Mouse (Mus musculus): ENCODE results near the gene Dus1l. TPM values are rescaled to one million over a fixed set of nuclear protein-coding genes. Genes with fewer than 3 reads are reported as not detected.
"Not testable (repeated sequence)": the region's sequence is repeated elsewhere in the genome, so short reads cannot be mapped to it uniquely, and the experiment has no call there.

Dus1l gene
- polyA plus RNA-seq, 1 experiment from 2014 or later: 46.0 TPM

DNA sequence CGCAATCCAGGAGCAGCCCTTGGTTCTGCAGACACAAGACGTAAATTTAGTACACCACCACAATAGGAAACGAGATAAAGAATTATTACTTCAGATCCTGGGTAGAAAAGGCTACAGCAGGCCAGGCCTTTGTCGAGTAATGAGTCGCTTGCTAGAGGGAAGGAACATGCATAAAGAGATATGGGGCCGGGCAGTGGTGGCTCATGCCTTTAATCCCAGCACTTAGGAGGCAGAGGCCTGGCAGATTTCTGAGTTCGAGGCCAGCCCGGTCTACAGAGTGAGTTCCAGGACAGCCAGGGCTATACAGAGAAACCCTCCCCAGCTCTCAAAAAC, 377 bp upstream of the Dus1l start:
- POLR2A ChIA-PET: interaction anchor here (0.5 to 2.9 kb wide), 2 partner anchors 11 to 238 kb away, joined by 3 to 10 read pairs; no protein-coding TSS in a partner anchor
- no peak for TF ChIP-seq CTCF (IDR thresholded peaks at IDR 0.05)
- in situ Hi-C loops (cut with MboI; ENCODE audit: low pct_unique_long_range_greater_than_20kb): no loop called here
- DNase-seq (ENCODE audit: low read depth, low spot score) (no peak), ATAC-seq (no peak)
- no peaks in the 10 kb centered on the region for H3K27me3 ChIP-seq
- CTCF ChIA-PET: no interaction called here

DNA sequence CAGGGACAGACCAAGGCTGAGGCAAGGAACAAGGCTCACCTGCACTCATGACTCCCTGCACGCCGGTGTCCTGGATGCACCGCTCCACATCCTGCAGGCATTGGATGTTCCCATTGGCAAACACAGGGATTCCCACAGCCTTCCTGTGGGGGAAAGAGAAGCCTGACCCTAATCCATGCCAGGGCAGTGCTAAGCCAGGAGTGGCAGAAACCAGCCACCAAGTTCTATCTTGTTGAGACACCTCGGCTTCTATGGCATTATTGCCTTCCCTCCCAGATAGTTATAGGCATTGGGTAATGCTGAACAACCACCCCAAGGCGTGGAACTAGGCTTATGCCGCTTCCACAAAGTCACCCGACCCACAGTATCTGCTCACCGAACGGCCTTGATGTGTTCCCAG, 3.6 kb downstream of the Dus1l start:
- H3K27me3 ChIP-seq: no peaks in the 10 kb centered on the region
- no peak for TF ChIP-seq CTCF (IDR thresholded peaks at IDR 0.05)
- ATAC-seq: no peak
- in situ Hi-C loops (cut with MboI; ENCODE audit: low pct_unique_long_range_greater_than_20kb): no loop called here
- no peak for DNase-seq (ENCODE audit: low read depth, low spot score)
- POLR2A ChIA-PET: no interaction called here
- CTCF ChIA-PET: interaction anchor here (0.8 kb wide), 1 partner anchor 17 kb away, joined by 3 read pairs; no protein-coding TSS in a partner anchor

DNA sequence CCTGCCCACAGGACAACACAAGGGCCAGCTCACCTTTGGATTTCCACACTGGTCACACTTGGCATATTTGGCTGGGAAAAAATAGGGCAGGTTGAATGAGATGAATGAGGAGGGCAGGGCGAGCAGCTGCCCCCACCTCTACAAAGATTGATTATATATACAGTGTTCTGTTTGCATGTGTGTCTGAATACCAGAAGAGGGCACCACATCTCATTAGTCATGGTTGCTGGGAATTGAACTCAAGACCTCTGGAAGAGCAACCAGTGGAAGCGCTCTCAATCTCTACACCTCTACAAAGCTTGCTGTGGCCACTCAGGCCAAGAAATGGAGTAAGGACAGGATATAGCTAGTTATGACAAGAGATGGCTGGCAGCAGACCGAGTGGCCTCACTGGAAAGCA, 6.4 kb downstream of the Dus1l start:
- ChIA-PET CTCF (interaction anchor here (0.8 to 2.5 kb wide), 2 partner anchors 10 to 207 kb away, joined by 3 to 8 read pairs; no protein-coding TSS in a partner anchor), POLR2A (interaction anchor here (1.3 kb wide), 1 partner anchor 10 kb away, joined by 5 read pairs; no protein-coding TSS in a partner anchor)
- DNase-seq (ENCODE audit: low read depth, low spot score) (no peak), ATAC-seq (no peak)
- no peaks in the 10 kb centered on the region for H3K27me3 ChIP-seq
- in situ Hi-C loops (cut with MboI; ENCODE audit: low pct_unique_long_range_greater_than_20kb): no loop called here
- no peak for TF ChIP-seq CTCF (IDR thresholded peaks at IDR 0.05)

DNA sequence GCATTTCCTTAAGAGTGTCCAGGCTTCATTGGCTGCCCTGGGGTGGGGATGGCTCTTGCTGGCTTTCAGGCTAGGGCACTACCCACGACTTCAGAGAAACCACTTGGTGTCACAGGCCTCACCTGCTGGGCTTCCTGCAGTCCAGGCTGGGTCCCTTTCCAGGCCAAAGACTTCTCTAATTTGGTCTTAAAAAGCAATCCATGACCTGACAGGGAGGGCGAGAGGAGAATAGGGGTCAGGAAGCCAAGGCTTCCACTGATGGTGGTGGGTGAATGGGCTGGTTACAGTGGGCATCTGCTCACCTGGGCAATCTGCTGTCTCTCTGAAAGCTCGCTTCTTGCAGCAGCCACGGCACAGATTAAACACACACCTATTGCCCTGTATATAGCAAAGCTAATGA, 6.8 kb downstream of the Dus1l start:
- TF ChIP-seq CTCF (IDR thresholded peaks at IDR 0.05): no peak
- CTCF ChIA-PET: interaction anchor here (0.8 to 2.5 kb wide), 2 partner anchors 10 to 207 kb away, joined by 3 to 8 read pairs; no protein-coding TSS in a partner anchor
- in situ Hi-C loops (cut with MboI; ENCODE audit: low pct_unique_long_range_greater_than_20kb): no loop called here
- POLR2A ChIA-PET: no interaction called here
- DNase-seq (ENCODE audit: low read depth, low spot score) (no peak), ATAC-seq (no peak)
- no peaks in the 10 kb centered on the region for H3K27me3 ChIP-seq

DNA sequence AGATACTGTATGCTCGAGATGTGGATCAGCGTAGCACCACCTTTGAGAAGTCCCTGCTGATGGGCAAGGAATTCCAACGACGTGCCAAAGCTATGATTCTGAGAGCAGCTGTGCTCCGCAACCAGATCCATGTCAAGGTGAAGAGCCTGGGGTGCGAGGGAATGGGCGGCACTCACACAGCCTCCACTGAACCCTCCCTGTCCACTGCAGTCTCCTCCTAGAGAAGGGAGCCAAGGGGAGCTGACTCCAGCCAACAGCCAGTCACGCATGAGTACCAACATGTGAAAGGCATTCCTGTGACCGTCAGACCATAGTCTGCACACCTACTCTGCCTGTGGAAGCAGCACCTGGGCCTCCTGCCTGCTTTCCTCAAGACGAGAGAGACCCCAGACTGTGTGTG, 7.7 kb downstream of the Dus1l start:
- H3K27me3 ChIP-seq; in situ Hi-C loops (cut with MboI; ENCODE audit: low pct_unique_long_range_greater_than_20kb); DNase-seq (ENCODE audit: low read depth, low spot score); POLR2A ChIA-PET; ATAC-seq: not testable (repeated sequence)
- CTCF ChIA-PET: interaction anchor here (1.3 kb wide), 1 partner anchor 12 kb away, joined by 5 read pairs; no protein-coding TSS in a partner anchor

DNA sequence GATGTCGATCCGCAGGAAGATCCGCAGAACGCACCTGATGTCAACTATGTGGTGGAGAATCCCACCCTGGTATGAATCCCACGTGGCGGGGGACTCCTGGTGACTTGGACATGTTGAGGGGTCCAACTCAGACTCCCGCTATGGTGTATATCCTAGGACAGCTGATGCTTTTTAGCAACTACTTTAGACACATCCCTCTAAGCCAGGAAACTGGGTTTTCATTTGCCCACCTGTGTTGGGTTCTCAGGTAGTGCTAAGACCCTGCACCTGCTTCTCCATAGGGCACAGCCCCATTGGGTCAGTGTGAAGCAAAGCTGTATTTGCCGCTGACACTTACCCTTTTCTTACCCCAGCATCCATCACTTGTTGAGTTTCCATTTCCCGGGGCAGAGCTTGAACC, 11.1 kb downstream of the Dus1l start:
- no peak for DNase-seq (ENCODE audit: low read depth, low spot score)
- no peak for ATAC-seq
- in situ Hi-C loops (cut with MboI; ENCODE audit: low pct_unique_long_range_greater_than_20kb): no loop called here
- ChIA-PET POLR2A (interaction anchor here (2.3 kb wide), 1 partner anchor 11 kb away, joined by 10 read pairs; the partner anchor contains the start of gene Dus1l), CTCF (interaction anchor here (0.9 to 2.6 kb wide), 2 partner anchors 9 to 14 kb away, joined by 3 to 9 read pairs; no protein-coding TSS in a partner anchor)
- no peaks in the 10 kb centered on the region for H3K27me3 ChIP-seq
- no peak for TF ChIP-seq CTCF (IDR thresholded peaks at IDR 0.05)

DNA sequence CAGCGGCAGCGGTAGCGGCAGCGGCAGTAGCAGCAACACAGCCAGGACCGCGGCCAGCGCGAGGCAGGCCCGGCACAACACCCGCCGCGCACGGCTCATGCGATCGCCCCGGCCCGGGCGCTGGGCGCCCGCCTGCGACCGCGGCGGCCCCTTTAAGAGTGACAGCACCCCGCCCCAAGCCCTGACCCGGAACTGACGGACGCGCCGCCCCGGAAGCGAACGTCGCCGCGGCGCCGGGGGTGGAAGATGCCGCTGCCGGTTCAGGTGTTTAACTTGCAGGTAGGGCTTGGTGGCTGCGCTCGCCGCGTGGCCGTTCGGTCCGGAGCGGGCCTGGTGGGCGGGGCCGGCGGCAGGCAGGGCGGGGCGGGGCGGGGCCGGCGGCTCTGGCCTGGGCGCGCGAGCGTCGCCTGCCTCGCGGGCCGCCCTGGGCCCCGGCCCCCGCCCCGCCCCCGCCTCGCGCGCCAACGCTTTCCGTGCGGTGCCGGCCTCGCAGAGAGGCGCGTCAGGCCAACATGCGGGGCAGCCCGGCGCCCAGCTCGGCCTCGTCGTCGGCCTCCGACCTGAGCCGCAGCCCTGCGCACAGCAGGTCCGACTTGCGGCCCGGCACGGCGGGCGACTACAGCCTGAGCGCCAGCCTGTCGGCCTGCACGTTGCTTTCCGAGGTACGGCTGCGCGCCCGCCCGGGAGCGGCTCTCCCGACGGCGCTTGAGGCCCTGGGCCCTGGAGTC, 12.0 kb downstream of the Dus1l start, which contains the start of the genes Rfng and Gps1:
Rfng (minus strand) TSS at position 144 of the 728 bp plus-strand sequence.
Gps1 (plus strand) TSS at position 209 of the 728 bp plus-strand sequence.
- no peaks in the 10 kb centered on the region for H3K27me3 ChIP-seq
- CTCF ChIA-PET: interaction anchor here (2.6 kb wide), 1 partner anchor 15 kb away, joined by 9 read pairs; no protein-coding TSS in a partner anchor
- no peak for DNase-seq (ENCODE audit: low read depth, low spot score)
- POLR2A ChIA-PET: no interaction called here
- ATAC-seq: peak; percentile 55
- TF ChIP-seq CTCF (IDR thresholded peaks at IDR 0.05): no peak
- in situ Hi-C loops (cut with MboI; ENCODE audit: low pct_unique_long_range_greater_than_20kb): no loop called here

DNA sequence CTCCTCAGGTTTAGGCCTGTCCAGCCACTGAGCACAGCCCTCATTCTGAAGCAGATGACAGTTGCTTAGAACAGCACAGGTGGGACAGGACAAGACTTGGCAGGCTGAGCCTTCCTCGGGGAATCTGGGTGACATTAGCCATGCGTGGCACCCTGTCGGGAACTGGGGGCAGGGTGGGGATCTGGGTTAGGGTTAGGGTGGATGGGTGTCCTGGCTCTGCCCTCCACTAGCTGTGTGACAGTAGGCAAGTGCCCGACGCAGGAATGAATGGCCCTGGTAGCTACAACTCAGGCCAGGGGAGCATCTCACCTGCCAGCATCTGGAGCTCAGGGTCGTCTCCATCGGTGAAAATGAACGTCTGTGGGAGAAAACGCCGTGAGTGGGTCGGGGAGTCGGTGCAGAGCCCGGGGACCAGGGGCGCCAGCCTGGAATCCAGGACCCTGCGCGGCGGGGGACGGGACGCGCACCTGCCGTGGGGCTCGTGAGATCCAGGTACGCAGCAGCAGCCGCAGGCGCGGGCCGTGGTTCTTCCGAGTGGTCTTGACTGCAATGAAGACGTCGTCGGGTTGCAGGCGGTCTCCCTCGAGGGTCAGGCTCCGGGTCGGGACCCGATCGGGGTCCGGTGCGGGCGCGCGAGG, 12.7 kb downstream of the Dus1l start:
- in situ Hi-C loops (cut with MboI; ENCODE audit: low pct_unique_long_range_greater_than_20kb): no loop called here
- no peaks in the 10 kb centered on the region for H3K27me3 ChIP-seq
- DNase-seq (ENCODE audit: low read depth, low spot score) (no peak), ATAC-seq (no peak)
- no peak for TF ChIP-seq CTCF (IDR thresholded peaks at IDR 0.05)
- POLR2A ChIA-PET: interaction anchor here (0.6 kb wide), 1 partner anchor 155 kb away, joined by 4 read pairs; no protein-coding TSS in a partner anchor
- CTCF ChIA-PET: no interaction called here

DNA sequence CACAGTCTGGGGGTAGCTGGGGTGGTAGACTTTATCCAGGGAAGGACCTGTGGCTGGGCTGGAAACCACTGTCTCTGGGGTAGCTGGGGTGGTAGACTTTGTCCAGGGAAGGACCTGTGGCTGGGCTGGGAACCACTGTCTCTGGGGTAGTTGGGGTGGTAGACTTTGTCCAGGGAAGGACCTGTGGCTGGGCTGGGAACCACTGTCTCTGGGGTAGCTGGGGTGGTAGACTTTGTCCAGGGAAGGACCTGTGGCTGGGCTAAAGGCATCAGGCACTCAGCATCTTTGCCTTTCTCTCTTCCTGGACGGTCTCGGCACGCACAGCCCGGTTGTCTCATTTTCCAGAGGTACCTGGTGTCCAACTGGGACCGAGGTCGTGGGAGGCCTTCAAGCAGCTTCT, 14.8 kb downstream of the Dus1l start:
- DNase-seq (ENCODE audit: low read depth, low spot score); POLR2A ChIA-PET; in situ Hi-C loops (cut with MboI; ENCODE audit: low pct_unique_long_range_greater_than_20kb); ATAC-seq; H3K27me3 ChIP-seq: not testable (repeated sequence)
- CTCF ChIA-PET: interaction anchor here (1.0 to 1.1 kb wide), 2 partner anchors 18 to 61 kb away, joined by 3 read pairs; no protein-coding TSS in a partner anchor

DNA sequence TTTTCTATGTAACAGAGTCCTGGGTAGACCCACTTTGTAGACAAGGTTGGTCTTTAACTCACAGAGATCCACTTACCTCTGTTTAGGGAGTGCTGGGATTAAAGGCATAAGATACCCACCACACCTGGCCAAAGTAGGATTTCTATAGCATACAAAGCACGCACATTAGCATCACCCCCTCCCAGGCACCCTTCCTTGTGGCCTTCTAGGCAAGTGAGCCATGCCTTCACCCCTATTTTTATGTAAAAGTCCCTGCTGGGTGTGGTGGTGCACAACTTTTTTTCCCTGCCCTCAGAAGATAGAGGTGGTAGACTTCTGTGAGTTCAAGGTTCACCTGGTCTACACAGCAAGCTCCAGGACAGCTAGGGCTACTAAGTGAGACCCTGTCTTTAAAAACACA, 16.3 kb downstream of the Dus1l start:
- TF ChIP-seq CTCF (IDR thresholded peaks at IDR 0.05): no peak
- in situ Hi-C loops (cut with MboI; ENCODE audit: low pct_unique_long_range_greater_than_20kb): loop anchor here (5.0 kb wide), 1 partner anchor 53 kb away; the partner anchor contains the start of gene Dcxr
- ChIA-PET CTCF (no interaction called here), POLR2A (no interaction called here)
- no peak for DNase-seq (ENCODE audit: low read depth, low spot score)
- no peaks in the 10 kb centered on the region for H3K27me3 ChIP-seq
- ATAC-seq: no peak

DNA sequence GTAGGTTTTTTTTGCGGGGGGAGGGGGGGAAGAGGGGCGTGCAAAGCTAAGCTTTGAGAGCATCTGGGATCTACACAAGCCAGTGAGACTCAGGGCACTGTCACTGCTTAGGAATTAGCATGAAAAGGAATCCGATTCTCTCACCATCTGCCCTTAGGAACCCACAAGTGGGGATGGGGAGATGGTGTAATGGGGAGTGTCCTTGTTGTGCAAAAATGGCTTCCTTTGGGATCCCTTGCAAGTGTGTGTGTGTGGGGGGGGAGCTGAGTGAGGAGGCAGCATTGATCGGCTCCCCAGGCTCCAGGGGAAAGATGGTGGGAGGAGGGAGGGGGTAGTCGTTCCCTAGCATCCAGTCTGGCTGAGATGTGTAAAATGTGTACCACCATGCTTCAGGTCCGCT, 19.1 kb downstream of the Dus1l start:
- ATAC-seq (no peak), DNase-seq (ENCODE audit: low read depth, low spot score) (no peak)
- ChIA-PET POLR2A (no interaction called here), CTCF (interaction anchor here (1.3 to 7.5 kb wide), 7 partner anchors 8 to 74 kb away, joined by 3 to 81 read pairs (median 9); partner anchors contain the start of genes Dcxr and Rac3)
- in situ Hi-C loops (cut with MboI; ENCODE audit: low pct_unique_long_range_greater_than_20kb): loop anchor here (5.0 kb wide), 1 partner anchor 50 kb away; the partner anchor contains the start of gene Dcxr
- no peak for TF ChIP-seq CTCF (IDR thresholded peaks at IDR 0.05)
- no peaks in the 10 kb centered on the region for H3K27me3 ChIP-seq
